Mouse (Mus musculus) layer of hippocampus, postnatal 36 days (tissue): ENCODE data around the gene Itgae. TPM values are rescaled to one million over a fixed set of nuclear protein-coding genes. Genes with fewer than 3 reads are reported as not detected.

ENCODE experiments used
- DNase-seq, 2 experiments: peaks; one replicate each; pipeline ENCODE4 v3.0.0; 2022
- total RNA-seq, 2 experiments: library from RNA; stranded (reverse); gene quantifications; 2 replicates each; pipeline ENCODE4 v1.2.3; 2021

The Itgae gene
- total RNA-seq, 2 experiments from 2014 or later: 0.15 to 0.18 TPM

GRCm38 (mm10) chr11:73148209-73148608 is 57.8 kb downstream of the Itgae start:
- no peak for DNase-seq

GRCm38 (mm10) chr11:73155071-73155470 is 64.7 kb downstream of the Itgae start:
- DNase-seq: peak in 1 of 2 experiments; percentile 32

GRCm38 (mm10) chr11:73159957-73160810 is 69.8 kb downstream of the Itgae start, which contains the start of gene P2rx5:
P2rx5 (plus strand) TSS chr11:73160421.
- no peak for DNase-seq

GRCm38 (mm10) chr11:73160811-73161200 is 70.4 kb downstream of the Itgae start:
- no peak for DNase-seq

GRCm38 (mm10) chr11:73161616-73162015 is 71.2 kb downstream of the Itgae start:
- DNase-seq: no peak

- DNase-seq: no peak
Observed at GRCm38 (mm10) chr11:73162284-73162683, 71.9 kb downstream of the Itgae start.

- no peak for DNase-seq
Observed at GRCm38 (mm10) chr11:73168071-73168470, 77.7 kb downstream of the Itgae start.

GRCm38 (mm10) chr11:73168576-73168975 is 78.2 kb downstream of the Itgae start:
- no peak for DNase-seq

GRCm38 (mm10) chr11:73169231-73169630 is 78.8 kb downstream of the Itgae start:
- DNase-seq: peak; percentile 53 to 54

GRCm38 (mm10) chr11:73172186-73172585 is 81.8 kb downstream of the Itgae start:
- no peak for DNase-seq

- no peak for DNase-seq
Observed at GRCm38 (mm10) chr11:73175612-73176011, 85.2 kb downstream of the Itgae start.

- no peak for DNase-seq
Observed at GRCm38 (mm10) chr11:73176186-73176585, 85.8 kb downstream of the Itgae start.

- peak; percentile 94 to 95 for DNase-seq
Observed at GRCm38 (mm10) chr11:73176608-73177508, 86.5 kb downstream of the Itgae start, which contains the start of the genes Emc6 and Tax1bp3. Emc6 (minus strand) TSS chr11:73177037. Tax1bp3 (plus strand) TSS chr11:73177083.

GRCm38 (mm10) chr11:73177509-73177875 is 87.1 kb downstream of the Itgae start:
- no peak for DNase-seq

GRCm38 (mm10) chr11:73177895-73178294 is 87.5 kb downstream of the Itgae start:
- no peak for DNase-seq

- no peak for DNase-seq
Observed at GRCm38 (mm10) chr11:73185872-73186615, 95.7 kb downstream of the Itgae start.

GRCm38 (mm10) chr11:73187231-73187630 is 96.8 kb downstream of the Itgae start:
- DNase-seq: no peak

- DNase-seq: no peak
Observed at GRCm38 (mm10) chr11:73193047-73193446, 102.7 kb downstream of the Itgae start.

GRCm38 (mm10) chr11:73194444-73194843 is 104.1 kb downstream of the Itgae start:
- no peak for DNase-seq
